Mouse (Mus musculus): ENCODE measurements around the gene Tbc1d5.
A peak's percentile ranks its signal among the peaks of the same experiment; 100 is the strongest.

The Tbc1d5 gene

DNA sequence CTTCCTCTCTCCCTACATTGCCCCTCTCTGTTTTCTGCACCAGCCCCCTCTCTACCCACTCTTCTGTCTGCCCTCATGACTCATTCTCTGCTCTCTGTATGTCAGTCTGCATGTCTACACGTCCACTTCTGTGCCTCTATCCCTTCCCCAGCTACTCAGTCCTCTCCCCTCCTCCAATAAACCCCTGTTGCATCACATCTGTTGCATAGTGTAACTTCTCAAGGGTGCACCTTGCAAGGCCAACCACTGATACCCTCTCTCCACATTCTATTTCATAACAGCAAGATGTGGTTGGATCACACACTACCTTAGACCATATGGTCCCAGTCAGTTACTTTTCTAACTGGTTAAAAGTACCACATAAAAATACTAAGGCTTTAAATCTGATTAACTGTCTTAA lies 74.9 kb downstream of the Tbc1d5 start:
- DNase-seq (ENCODE audit: low spot score in 2 of 2): no peak

DNA sequence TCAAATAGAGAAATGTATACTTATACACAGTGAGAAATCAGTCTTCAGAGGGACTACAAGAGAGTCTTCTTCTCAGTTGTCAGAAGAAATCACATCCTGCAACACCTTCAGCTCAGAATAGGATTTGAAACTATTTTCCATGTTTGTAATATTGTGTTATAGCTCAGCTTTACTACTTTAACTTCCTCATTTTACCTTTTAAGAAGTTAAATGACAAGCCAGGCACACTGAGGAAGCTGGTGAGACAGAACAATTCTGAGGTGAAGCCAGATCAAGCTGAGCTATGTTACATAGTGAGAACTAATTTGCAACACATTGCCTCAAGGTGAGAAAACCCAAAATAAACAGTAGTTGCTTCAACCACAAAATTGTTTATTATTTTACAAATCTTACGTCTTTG lies 135.3 kb downstream of the Tbc1d5 start:
- no peak for DNase-seq (ENCODE audit: low spot score in 2 of 2)

DNA sequence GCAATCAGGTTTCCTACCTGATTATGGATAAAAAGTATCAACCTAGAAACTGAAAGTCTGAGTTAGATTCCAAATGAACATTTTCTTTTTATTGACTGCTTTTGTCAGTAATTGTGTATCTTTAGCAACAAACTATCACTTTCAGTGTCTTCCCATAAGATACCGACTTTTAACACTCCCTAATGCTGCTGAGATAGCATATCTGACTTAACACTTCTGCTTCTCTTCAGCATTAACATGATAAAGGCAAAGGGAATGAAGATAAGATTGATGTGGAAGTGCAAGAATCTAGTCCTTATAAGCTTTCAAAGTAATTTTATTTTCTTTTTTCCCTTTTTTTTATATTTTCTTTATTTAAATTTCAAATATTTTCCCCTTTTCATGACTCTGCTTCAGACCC lies 138.3 kb downstream of the Tbc1d5 start:
- no peak for DNase-seq (ENCODE audit: low spot score in 2 of 2)

DNA sequence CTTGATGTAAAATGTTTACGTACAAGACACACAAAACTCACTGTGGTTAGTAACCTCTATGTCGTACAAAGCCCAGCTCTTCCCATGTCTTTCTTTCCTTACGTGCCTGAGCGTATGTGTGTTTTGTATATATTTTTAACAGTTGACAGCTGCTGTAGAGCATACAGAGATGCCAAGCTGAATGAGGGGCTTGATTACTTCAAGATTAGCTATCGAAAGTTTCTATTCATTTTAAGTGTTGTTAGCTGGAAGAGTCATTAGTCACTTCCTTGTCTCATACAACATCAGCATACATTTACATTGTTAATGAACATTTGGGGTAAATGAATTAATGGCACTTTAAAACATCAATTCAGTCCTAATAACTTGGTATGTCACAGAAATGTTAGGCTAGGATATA lies 155.9 kb downstream of the Tbc1d5 start:
- DNase-seq (ENCODE audit: low spot score in 2 of 2): no peak

DNA sequence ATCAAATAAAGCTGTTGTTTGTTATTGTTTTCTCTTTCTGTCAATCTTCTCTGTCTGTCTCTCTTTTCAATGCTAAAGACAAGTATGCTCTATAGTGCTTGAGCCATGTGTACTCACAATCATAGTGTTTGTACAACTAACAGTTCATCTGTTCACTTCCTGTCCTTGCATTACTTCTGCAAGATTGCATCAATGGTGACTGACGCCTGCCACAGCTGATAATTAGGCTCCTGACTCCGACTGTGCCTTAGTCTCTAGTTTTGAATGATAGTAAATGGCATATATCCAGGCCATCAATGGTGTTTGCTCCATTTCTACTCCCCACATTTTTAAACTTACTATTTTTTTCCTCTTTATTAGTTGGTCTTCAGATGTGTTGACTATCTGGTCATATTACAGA lies 162.8 kb downstream of the Tbc1d5 start:
- DNase-seq (ENCODE audit: low spot score in 2 of 2): no peak

DNA sequence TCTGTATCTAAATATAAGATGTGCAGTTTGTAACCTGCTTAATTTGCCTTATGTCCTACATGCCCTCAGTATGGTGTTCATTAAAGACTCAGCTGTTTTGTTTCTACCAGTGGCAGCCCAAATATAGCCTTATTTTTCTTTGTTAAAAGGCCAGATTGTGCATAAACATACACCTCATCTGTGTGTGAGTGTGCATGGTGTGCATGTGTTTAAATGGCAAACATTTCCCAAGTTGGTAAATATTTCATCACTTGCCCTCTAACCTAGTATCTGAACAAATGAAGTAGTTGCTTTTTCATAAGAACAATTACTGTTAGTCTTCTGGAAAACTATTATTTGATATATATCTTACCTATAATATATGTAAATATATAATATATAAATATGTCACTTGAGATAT lies 165.2 kb downstream of the Tbc1d5 start:
- DNase-seq (ENCODE audit: low spot score in 2 of 2): no peak

DNA sequence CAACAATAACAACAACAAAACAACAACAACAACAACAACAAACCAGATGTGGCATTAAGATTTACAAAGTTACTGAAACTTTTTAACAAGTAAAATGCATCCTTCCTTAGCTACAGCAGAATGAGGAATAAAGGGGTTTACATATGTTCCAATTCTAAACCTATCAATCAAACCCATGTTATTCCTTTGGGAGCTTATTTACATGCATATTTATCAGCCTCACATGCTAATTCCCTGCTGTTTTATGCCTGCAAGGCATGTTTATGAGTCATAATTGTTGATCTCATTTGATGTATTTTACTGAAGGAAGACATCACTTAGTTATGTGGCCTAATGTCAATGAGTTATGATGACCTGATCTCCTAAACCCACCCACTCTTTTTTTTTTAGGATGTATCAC lies 176.0 kb downstream of the Tbc1d5 start:
- DNase-seq (ENCODE audit: low spot score in 2 of 2): no peak

DNA sequence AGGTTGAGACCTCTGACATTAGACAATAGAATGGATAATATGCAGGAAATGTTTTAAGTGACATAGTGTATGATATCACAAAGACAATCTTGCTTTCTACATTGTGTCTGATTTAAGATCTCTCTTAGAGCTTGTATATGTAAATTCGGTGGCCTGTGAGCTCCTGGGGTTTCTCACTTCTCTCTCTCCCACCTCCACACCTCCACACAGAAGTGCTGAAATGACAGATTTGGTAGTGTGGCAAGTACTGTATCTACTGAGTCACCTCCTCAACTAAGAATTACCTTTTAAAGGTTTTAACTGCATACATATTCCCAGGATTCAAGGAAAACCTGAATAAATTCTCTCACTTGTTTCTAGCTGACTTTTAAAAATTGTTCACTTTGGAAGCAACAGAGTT lies 180.9 kb downstream of the Tbc1d5 start:
- DNase-seq (ENCODE audit: low spot score in 2 of 2): no peak

DNA sequence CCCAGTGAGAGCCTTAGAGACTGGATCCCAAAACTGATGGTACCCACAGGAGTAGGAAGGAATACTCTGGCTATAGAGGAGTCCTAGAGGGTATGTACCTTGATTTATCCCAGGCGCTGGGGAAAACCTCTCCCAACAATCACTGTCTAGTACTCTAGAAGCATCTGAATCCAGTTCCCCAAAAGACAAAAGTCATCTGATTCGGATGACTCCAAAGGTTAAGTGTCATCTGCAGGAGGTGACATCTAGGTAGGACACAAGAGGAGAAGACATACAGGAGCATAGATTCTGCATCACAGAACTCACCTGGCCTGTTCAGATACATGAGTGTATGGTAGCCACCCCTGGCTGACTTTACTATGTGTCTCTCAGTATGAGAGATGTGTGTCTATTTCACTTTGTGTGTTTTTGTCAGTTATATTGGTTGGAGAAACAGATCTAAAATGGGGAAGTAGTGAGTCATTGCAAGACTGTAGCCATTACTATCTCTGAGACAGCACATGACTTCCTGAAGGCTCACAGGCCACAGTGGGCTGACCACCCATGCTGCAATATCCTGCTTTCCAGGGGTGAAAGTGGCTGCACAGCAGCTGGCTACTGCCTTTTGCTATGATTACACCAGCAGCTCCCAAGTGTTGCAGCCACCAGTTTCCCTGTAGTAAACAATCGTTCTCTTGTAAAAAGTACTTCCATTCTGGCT lies 185.7 kb downstream of the Tbc1d5 start:
- no peak for DNase-seq (ENCODE audit: low spot score in 2 of 2)

DNA sequence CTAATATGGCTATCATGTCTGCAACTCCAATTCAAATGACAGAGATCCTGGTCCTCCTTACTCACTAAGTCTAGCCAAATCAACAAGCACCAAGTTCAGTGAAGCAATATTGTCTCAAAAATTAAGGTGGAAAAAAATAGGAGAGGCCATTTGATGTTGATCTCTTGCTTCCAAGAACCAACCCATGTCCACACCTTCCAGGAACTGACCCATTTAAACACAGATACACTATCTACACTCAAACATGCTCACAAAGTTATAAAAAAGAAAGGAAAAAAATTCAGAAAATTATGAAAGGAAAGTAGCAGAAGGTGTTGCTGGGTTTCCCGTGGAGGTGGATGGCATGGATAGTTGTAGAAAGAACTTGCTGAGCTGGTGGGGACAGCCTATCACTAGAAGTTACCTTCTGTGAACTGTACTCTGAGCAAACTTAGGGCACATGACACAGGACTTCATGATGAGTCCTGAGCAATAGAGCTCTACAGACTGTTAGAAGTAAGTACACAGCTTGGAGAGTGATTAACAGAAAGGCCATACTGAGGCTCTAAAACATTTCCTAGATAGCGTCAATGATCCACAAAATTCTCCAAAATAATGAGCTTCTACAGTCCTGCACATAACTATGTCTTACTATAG lies 188.3 kb downstream of the Tbc1d5 start:
- DNase-seq (ENCODE audit: low spot score in 2 of 2): no peak

DNA sequence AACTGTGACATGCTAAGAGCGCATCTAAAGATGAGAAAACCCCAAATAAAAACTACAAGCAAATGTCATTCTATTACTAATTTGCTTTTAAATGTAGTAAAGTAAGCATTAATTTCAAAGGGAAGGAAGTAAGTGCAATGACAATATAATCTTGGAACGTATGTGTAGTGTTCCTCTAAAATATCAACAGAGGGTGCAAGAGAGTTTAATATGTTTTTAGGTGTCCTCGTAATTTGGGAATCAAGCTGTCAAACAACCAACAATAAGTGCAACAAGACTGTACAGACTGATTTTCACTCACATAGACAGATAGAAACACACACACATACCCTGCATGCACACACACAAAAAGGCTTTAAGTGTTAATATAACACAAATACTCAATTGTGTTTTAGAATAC lies 191.2 kb downstream of the Tbc1d5 start:
- DNase-seq (ENCODE audit: low spot score in 2 of 2): no peak

DNA sequence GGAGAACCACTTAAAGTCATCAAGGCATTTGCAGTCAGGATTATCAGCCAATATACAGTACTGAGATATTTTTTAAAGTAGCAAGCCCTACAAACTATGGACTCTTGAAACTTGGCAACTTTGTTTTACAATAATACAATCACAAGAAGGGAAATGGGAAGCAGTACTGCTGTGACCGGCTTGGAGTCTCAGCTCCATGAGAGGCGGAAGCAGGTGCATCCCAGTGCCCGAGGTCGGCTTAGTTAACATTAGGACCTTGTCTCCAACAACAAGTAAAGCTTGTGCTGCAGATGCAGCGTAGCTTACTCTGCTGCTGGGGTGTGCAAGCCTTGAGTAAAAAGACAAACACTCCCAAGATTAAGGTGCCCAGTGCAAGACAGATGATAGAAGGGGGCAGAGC lies 197.2 kb downstream of the Tbc1d5 start:
- DNase-seq (ENCODE audit: low spot score in 2 of 2): no peak

DNA sequence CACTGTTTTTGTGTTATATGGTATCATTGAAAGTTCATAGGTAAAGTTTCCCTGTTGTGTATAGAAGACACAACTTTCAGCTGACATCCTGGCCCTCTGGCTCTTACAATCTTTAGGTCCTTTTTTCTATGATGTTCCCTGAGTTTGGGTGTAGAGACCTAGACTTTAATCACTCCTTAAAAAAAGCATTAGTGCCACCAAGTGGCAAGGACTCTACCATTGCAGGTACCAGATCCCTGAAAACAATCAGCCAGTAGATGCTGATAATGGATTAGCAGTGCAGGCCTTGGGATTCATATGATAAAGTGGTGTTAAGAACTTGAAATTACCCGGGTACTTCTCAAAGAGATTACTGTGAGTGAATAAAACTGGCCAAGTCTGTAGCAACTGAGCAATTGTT lies 207.0 kb downstream of the Tbc1d5 start:
- DNase-seq (ENCODE audit: low spot score in 2 of 2): peak in 1 of 2 experiments; percentile 8

DNA sequence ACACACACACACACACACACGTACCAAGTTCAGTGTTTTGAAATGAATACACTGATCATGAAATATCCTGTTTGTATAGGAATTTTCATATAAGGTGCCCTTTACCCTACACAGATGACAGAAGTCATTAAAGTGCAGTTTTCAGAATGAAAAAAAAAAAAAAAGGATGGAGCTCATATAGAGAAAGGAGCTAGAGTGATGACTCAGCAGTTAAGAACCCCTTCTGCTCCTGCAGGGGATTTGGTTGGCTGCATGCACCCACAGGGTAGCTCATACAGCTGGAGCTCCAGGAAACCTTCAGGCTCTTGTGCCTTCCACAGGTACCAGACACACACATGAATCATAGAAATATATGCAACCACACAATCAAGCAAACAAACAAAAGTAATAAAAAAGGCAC lies 213.0 kb downstream of the Tbc1d5 start:
- DNase-seq (ENCODE audit: low spot score in 2 of 2): no peak

DNA sequence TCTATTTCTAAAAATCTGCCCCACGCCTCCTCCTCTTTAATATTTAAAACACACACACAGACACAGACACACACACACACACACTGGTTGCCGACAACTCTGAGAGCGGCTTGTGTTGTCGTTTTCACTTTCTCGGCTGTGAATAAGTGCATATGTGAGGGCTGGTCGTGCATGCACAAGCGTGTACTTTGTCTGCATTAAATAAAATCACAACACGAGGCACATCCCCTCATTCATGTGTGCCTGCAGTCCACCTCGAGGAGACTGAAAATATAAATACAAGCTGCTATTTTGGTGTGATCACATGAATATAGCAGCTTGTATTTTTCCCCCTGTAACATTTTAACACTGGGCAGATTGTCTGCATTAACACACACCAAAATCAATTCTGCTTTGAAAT lies 224.8 kb downstream of the Tbc1d5 start:
- DNase-seq (ENCODE audit: low spot score in 2 of 2): no peak

DNA sequence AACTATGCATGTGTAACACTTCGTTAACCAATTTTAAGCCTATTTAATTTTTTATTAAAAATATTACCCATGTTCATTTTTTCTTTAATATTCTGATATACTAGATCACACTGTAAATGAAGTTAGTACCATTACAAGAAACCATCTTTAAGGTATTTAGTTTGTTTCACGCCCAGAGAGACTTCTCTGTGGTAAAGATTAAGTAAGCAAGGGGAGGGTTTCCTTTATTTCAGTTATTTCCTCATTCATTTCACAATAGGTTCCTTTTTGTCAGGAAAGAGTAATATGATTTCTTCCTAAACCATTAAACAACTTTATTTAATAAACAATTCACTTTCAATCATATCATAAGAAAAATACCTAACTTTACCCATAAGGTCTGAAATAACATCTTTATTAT lies 256.8 kb downstream of the Tbc1d5 start:
- no peak for DNase-seq (ENCODE audit: low spot score in 2 of 2)

DNA sequence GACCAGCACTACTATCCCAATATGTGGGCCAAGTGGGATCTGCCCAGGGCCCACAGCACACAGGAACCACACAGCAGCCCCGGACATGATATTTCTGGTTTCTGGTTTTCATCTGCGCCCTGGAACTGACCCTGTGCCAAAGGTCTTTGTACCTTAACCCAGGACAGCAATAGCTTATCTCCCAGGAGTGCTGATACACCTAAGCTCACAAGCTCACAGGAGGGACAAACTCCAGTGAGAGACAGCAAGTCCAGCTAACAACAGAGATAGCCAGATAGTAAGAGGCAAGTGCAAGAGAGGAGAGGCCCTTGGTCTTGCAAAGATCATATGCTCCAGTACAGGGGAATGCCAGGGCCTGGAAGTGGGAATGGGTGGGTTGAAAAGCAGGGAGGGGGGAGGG lies 263.9 kb downstream of the Tbc1d5 start:
- no peak for DNase-seq (ENCODE audit: low spot score in 2 of 2)

DNA sequence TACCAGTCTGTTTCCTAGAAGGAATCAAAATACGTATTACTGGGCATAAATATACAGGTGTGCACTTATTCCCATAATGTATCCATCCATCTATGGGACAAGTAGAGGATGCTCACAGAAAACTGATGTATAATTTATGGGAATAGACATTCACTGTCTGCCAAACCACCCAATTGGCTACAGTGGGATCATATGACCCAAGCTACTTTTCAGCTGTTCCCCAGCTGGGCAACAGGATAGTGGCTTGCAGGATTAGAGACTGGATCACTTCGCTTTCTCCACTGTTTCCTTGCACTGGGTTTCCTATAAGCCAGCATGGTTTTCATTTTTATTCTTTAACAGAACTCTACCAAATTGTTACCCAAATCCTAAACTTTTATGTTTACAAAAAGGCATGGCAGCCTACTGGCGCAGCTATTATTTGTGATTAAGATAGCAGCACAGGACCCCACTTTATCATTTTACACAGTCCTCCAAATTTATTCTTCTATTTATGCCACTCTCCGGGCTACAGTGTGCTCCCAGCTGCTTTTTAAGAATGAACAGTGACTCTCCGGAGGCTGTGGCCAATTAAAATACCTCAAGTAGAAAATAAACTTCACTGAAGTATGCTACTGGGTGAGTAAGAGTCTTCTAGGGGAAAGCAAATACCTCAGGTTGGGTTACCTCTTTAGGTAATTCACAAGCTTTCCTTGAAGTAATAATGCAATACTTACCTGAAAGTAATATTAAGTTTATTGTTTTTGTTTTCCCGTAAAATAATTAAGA lies 270.4 kb downstream of the Tbc1d5 start:
- no peak for DNase-seq (ENCODE audit: low spot score in 2 of 2)

DNA sequence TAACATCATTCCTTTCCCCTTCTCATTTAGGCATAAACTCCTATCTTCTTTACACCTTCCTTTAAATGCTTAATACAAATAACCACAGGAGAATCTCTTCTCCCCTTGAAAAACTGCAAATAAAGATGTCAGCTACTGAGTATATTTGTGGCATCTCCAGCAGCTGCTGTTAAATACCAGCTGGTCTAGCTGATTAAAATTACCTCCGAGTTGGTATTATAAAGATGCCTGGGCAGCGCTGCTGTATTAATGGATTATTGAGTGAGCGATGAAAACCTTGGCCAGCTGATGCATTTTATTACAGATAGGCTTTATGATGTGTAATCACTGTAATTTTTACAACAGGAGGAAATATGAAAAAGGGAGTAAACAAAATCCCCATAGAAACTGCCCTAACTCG lies 271.0 kb downstream of the Tbc1d5 start:
- DNase-seq (ENCODE audit: low spot score in 2 of 2): no peak

DNA sequence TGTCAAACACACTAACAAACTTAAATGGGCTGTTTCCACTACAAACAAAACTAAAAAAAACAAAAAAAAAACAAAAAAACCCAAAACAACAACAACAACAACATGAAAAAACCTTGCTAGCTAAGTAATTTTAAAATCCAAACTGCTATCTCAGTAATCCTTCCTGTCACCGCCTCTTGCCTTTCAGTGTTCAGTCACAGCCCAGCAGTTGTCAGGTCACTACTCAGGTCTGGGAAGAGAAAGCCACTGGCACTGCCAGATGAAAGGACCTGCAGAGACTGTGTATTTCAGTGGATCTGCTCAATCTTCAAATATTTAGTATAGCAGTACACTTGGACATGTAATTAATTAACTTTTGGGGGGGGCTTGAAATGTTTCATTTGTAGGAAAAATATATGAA lies 272.5 kb downstream of the Tbc1d5 start:
- DNase-seq (ENCODE audit: low spot score in 2 of 2): no peak

DNA sequence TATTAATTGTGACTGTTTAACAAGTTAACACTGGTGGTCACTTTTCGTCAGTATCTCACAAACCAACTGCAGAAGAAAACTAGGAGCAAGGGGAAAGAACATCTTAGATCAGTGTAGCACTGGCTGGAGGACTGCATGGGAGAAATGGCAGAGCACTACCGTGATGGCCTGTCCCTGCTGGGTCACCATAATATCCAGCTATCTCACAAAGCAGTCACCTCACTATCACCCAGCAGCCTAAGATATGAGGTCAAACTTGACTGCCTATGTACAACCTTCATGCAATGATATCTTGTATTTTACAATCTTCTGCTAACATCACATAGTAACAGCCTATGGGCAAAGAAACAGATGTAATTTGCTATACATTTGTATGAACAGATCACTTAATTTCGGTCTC lies 274.7 kb downstream of the Tbc1d5 start:
- no peak for DNase-seq (ENCODE audit: low spot score in 2 of 2)

DNA sequence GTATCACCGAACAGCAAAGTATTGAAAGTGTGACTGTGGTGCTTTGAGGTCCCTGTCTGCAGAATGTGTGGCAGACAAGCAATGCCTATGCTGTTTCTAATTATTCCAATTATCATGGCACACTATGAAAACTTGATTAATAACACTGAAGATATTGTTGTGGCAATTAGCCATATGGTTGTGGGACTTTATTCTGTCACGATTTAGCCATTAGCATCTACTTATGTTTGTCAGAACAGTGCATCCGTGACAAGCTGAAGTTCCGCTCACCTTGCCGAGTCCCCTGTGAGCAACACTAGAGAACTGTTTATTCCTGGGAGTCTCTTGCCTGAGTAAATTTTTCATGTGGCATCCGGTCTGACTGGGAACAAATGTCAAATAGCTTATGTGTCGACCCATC lies 281.3 kb downstream of the Tbc1d5 start:
- DNase-seq (ENCODE audit: low spot score in 2 of 2): no peak

DNA sequence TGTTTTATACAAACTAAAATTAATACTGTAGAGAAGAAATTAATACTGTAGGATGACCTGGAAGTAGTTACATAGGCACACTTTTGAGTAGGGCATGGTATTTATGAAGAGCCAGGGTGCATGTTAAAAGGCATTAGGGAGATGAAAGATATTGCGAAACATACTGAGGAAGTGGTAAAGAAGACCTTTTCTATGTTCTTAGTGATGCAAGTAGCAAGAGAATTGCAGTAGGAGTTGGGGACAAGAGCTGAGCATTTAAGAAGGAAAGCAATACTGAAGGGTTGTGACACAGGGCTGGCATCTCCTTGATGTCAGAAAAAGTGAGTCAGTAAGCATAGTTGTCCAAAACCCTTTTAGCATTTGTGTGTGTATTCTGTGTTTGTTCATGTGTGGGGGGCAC lies 289.7 kb downstream of the Tbc1d5 start:
- DNase-seq (ENCODE audit: low spot score in 2 of 2): no peak

Data from thymus, postnatal 10 days (tissue).